Mouse (Mus musculus) lung, adult 2 months (tissue): ENCODE results near the gene Hoxd13.

Experiments
- CTCF ChIP-seq: fragments of 200-500 bp; IDR thresholded peaks from 2 replicates; pipeline ENCODE4 v1.5.1; 2011; ENCODE audit warnings: mild to moderate bottlenecking, low read length, control low read depth; ENCODE audit not compliant: insufficient read depth
- POLR2A ChIP-seq: fragments of 200-500 bp; IDR thresholded peaks from 2 replicates; pipeline ENCODE4 v1.6.1; 2011; ENCODE audit warnings: low read depth, mild to moderate bottlenecking, control low read depth, low read length, borderline replicate concordance; ENCODE audit errors: extremely low read depth

DNA sequence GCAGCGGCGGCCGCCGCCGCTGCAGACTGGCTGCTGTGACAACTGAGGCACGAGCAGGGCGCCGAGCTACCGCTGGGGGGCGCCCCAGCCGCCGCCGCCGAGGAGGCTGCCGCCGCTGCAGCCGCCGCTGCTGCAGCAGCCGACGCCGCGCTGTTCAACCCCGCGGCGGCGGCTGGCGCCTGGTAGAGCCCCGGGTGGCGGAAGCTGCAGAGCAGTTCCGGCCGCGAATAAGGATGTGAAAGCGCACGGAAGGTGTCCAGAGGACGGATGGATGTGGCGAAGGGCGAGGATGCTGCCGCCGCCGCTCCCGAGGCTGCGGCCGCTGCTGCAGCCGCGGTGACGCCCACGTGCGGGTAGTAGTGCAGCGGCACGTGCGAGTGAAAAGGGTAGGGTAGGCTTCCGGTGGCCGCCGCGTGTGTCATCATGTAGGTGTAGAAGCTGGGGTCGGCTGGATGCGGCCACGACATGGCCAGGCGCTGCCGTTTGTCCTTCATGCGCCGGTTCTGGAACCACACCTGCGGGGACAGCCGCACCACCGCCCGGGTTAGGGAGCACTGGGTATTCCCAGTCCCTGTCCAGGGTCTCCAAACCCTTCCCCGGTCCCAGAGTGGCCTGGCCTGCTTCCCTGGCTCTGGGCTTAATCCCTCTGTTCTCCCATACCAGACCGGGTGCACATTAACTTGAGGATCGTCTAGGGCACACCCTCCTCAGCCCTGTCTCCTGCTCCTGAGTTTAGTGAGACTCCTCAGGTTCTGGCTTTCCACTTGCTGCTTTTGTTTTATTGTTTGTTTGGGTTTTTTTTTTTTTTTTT, 12.1 kb upstream of the Hoxd13 start:
- no peak for TF ChIP-seq CTCF
- TF ChIP-seq POLR2A: no peak
